Mouse (Mus musculus) adrenal gland, adult (tissue): Measurements from ENCODE around the gene Bpifb5.
A peak's percentile ranks its signal among the peaks of the same experiment; 100 is the strongest.
"Not testable (repeated sequence)": the region's sequence is repeated elsewhere in the genome, so short reads cannot be mapped to it uniquely, and the experiment has no call there.

Experiments used
- DNase-seq, 2 experiments: peaks; one replicate each; pipeline ENCODE4 v3.0.0; 2022 to 2023; ENCODE audit warnings: low spot score in 1 of 2; ENCODE audit not compliant: inconsistent age in 2 of 2

Bpifb5 gene

DNA sequence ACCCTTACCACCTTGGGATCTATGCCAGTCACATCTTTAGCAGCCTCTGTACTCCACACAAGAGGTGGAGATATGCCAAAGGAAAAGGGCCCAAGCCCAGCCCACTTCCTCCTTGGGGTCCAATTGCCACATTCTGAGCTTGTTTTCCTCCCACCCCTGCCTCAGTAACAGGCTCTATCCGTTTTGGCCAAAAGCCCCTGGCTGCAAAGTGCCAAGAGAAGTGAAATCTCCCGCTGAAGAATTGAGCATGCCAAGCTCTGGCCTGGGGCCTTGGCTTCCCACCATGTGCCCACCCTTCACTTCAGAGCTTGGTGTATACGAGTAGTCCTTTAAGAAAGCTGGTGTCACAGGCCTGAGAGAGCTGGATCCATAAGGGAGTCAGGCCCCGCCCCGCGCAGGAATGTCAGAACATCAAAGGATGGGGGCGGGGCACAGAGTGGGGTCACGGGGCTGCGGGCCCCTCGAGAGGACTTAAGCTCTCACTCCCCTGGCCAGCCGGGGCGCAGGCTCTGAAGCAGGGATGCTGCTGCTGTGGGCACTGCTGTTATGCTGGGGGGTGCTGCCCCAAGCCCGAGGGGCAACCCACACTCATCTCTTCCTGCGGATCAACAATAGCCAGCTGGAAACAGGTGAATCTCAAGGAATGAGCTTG lies at the start of gene Bpifb5:
Gene Bpifb5, plus strand, starts transcription at position 478 of the 652 bp plus-strand sequence.
- no peak for DNase-seq

DNA sequence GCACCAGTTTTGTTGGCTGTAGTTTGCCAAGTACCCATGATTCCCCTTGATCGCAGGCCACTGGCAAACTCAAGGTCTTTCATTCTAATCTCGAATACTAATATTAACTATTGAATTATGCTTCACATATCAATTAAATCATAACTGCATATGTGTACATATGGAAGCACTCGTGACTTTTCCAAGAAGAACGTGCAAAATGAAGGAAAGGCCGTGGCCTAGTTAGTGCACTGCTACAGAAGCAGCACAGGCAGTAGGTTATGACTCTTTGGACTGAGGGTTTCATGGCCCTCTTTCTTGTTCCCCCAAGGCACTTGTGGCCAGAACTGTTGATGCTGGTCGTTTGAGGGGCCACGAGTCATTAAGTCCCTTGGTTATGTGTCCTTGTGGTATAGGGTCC lies 41.6 kb upstream of the Bpifb5 start:
- not testable (repeated sequence) for DNase-seq

DNA sequence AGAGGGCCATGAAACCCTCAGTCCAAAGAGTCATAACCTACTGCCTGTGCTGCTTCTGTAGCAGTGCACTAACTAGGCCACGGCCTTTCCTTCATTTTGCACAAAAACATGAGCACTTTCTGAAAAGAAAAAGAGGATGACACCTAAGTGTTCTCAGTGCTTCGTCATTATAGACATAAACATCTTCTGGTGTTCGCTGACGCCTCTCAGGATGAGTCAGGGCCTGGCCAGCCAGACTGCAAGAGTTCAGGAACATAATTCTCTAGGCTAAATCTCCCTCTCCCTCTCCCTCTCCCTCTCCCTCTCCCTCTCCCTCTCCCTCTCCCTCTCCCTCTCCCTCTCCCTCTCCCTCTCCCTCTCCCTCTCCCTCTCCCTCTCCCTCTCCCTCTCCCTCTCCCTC lies 40.5 kb upstream of the Bpifb5 start:
- DNase-seq = not testable (repeated sequence)

GRCm38 (mm10) chr2:154185319-154185718 lies 38.2 kb upstream of the Bpifb5 start:
- DNase-seq = no peak

DNA sequence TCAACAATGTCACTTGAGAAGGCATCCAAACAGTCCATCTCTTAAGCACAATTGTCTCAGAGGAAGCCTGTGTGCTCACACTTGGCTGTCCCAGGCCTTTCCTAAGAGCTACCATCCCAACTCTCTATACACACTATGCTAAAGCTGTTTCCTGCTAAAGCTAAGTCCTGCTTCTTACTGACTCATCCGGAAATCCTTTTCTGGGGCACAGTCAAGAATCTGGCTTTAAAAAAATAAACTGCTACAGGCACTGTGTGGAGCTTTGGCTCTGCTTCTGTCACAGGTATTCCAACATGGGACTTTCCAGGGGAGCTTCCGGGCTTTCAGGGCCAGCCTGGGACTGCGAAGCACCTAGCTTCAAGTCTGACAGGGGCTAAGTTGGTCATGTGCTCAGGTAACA lies 37.8 kb upstream of the Bpifb5 start:
- no peak for DNase-seq

DNA sequence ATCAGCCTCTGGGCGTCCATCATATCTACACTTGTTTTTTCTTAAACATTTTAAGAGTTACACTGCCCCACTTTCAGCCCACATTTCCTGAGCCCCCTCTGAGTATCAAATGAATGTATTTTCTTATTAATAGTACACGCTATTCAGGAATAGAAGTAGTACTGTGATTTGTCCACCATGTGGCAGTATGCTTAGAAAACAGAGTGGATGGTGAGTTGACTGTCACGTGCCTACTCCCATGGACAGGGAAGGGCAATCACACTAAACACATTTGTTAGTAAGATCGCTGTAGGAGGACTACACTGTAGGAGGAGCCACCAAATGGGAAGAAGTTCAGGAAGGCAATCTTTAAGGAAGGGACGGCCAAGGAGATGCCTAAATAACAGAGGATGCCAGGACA lies 36.1 kb upstream of the Bpifb5 start:
- peak; percentile 8 to 73 for DNase-seq

GRCm38 (mm10) chr2:154189877-154190434 lies 33.6 kb upstream of the Bpifb5 start:
- DNase-seq = no peak

DNA sequence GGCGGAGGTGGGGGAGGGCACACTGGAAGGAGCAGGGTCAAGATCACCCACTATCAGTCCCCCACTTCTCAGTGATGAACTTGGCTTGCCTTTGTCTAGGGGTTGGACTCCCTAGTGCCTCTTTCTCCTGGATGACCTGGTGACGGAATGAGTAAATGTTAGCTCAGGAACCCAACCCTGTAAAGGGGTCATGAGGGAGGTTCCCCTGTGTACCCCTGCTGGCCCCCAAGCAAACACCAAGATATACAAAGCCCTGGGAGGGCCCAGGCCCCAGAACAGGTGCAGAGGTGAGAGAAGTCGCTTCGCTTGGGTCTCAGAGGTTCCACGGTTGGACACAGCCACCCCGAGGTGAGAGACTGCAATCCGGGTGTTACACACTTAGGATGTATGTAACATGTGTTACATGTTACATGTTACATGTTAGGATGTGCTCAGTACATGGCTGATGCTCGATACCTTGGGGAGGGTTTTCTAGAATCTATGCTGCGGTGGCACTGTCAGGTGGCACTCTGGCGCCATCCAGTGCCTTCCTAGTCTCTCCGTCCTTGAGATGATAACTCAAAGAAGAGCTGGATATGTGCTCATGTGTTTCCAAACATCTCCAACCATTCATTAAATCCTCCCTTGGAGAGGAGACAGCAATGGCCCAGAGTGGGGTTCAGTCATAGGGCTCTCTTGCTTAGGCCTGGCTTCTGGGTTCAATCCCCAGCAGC lies 32.8 kb upstream of the Bpifb5 start, which contains the start of gene Bpifb1:
Gene Bpifb1, plus strand, starts transcription at position 273 of the 713 bp plus-strand sequence.
- DNase-seq = peak; percentile 10 to 22

GRCm38 (mm10) chr2:154192141-154192540 lies 31.4 kb upstream of the Bpifb5 start:
- peak; percentile 39 to 40 for DNase-seq

DNA sequence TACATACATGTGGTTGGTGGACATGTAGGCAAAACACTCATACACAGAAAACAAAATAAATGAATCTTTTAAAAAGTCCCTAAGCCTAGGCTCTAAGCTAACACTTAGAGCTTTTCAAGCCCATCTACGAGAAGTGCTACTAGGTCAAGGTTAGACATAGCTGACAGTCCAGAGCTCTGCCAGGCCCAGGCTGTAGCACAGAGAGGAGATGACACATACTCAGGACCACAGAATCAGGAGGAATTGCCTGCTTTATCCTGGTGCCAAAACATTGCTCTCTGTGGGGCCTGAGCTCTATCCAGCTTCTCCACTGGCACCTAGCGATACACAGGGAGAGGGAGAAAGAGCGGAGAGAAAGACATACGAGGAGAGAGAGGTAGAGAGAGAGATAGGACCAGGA lies 30.5 kb upstream of the Bpifb5 start:
- peak; percentile 54 to 70 for DNase-seq

- DNase-seq = peak; percentile 69 to 80
Measured at GRCm38 (mm10) chr2:154193994-154194504, 29.5 kb upstream of the Bpifb5 start.

DNA sequence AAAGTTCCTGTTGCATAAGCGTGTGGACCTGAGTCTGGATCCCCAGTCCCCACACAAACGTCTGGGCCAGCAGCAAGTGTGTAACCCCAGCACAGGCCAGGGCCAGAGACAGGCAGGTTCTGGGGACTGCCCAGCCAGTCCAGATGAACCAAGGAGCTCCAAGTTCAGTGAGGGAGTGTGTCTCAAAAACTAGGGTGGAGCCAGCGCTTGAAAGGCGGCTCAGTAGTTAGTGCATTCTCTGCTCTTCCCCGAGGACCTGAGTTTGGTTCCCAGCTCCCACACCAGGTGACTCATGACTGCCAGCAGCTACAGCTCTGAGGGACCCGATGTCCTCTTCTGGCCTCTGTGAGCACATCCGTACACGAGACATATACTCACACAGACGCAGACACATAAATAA lies 26.5 kb upstream of the Bpifb5 start:
- no peak for DNase-seq

DNA sequence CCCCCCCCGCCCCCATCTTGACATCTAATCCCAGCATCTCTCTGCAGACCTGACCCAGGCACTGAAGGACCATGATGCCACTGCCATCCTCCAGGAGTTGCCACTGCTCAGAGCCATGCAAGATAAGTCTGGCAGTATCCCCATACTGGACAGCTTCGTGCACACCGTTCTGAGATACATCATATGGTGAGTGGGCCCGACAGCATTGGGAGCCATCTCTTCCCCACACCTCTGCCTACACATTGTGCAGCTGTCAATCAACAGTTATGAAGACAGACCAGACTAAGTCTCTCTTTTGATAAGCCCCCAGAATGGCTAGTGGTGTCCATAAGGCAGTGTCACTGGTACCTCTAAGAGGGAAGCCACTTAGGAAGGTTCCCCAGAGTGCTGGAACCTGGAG lies 18.9 kb upstream of the Bpifb5 start:
- DNase-seq = no peak

DNA sequence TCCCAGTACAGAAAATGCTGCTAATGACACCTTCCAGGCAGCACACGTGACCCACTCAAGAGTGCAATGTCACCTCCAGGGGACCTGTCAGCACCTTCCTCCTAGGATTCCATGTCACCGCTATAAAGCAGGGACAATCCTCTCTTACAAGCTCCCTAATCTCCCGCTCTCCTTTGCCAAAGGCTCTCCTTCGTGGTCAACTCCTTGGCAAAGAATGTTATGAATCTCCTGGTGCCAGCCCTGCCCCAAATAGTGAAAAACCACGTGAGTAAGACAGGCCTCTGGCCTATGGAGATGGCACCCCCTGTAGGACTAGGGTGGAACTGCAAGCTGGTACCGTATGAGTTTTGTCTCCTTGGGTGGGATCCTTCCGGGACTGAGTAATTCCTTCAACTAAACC lies 16.6 kb upstream of the Bpifb5 start:
- peak; percentile 66 to 86 for DNase-seq

GRCm38 (mm10) chr2:154209112-154209511 lies 14.4 kb upstream of the Bpifb5 start:
- DNase-seq = peak in 1 of 2 experiments; percentile 66

DNA sequence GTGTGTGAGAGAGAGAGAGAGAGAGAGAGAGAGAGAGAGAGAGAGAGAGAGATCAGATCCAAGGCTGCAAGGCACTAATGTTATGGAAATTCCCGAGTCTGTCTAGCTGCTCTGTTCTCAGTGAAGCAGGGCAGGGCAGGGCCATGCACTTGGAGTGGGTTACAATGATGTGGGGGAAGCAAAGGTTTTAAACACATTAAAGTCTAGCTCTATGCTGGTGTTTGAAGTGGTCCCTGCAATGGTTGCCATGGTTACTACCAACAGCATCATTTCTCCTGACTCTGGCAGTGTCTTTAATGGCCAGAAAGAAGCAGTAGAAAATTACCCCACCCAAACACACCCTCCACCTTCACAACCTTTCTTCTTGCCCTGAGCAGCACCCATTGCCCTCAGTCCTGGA lies 12.4 kb upstream of the Bpifb5 start:
- DNase-seq = no peak

DNA sequence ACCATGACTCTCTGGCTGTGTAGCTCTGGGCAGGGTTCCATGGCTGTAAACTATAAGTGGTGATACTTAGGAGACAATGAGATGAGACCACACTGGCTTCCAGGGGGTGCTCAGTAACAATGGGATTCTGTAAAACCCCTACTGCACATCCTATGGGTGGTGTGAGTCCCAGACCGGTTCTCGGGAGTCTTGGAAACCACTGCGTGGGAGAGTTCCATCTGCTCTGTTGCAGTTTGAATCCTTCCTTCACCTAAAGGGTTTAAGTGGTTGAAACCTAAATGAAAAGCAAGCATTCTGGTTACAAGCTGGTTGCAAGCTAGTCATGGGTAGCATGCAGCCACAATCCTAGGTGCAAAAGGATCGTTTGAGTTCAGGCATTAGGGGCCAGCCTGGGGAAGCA lies 11.7 kb upstream of the Bpifb5 start:
- no peak for DNase-seq

GRCm38 (mm10) chr2:154215191-154215590 lies 8.4 kb upstream of the Bpifb5 start:
- peak; percentile 81 to 92 for DNase-seq

GRCm38 (mm10) chr2:154219950-154220349 lies 3.6 kb upstream of the Bpifb5 start:
- DNase-seq = no peak

DNA sequence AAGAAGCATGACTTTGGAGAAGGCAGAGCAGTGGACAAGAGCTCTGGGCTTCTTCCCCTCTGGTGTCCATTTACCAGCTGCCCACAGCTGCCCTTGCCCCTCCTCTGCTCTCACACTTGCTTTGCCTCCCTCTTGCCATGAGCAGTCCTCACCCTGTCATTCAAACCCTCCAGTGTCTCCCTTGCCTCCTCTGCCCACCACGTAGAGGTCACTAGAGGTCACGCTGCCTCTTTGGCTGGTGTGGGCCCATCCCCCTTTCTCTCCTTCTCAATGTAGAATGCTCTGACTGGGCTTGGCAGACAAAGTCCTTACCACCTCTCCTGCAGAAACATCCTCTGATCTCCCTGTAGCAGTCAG lies 353 bp downstream of the Bpifb5 start:
- DNase-seq = no peak

DNA sequence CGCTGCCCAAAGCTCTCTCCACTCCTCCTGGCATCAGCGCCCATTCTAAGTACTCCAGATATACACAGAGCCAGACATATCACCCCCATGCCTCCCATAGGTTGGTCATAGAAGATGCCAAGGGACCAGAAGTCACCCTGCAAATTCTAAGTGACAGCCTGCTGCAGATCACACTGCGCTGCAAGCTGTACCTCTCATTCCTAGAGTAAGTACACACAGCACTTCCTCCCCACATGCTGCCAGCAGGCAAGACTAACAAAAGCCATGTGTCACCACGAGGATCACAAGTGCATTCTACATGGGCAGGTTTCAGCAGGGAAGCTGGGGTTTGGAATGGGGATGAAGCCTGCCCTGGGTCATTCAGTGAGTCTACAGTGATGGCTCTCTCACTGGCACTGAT lies 3.4 kb downstream of the Bpifb5 start:
- no peak for DNase-seq

DNA sequence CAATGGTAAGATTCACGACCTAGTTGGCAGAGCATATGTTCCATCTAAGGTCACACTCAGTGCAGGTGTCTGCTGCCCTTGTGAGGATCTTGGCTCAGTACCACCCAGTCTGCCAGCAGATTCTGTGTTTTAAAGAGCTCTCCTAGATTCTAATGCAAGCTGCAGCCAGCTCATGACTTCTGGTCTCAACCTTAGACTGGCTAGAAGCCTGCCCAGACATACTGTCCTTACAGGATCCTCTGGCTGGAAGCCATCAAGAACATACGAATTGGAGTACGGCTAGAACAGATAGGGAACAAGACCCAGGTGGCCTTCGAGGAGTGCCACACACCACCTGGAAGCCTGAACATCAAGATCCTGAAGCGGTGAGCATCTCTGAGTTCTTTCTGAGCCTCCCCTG lies 4.3 kb downstream of the Bpifb5 start:
- no peak for DNase-seq
